Mouse (Mus musculus): ENCODE results near the gene Olfr1155. TPM values are rescaled to one million over a fixed set of nuclear protein-coding genes. Genes with fewer than 3 reads are reported as not detected.

Olfr1155 gene
- not detected in 2 replicates for polyA plus RNA-seq (2012; rRNA removed)

DNA sequence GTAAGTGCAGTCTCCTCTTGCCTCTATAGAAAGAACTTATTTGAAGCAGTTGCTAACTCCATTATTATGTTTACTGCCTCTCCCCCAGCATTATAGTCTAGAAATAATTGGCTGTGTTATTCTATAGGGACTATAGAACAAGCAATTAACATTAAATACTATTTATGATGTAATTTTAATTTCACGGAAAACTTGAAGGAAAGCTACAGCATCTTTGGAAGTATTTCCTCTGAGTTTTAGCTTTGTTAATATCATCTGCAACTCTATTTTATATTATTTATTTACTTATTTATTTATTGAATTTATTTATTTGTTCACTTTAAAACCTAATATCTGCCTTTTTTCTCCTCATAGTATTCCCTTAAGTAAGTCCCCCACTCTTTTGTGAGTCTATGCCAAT is at the start of gene Olfr1155:
Gene Olfr1155, minus strand, starts transcription at position 101 of the 400 bp plus-strand sequence.
- H3K36me3 ChIP-seq (ENCODE audit: control insufficient read depth, insufficient read depth, low read length) = no peaks in the 10 kb centered on the region
- TF ChIP-seq CTCF (IDR thresholded peaks at IDR 0.05; ENCODE audit: extremely low read depth, insufficient read length, insufficient replicate concordance, low read depth, low read length) = no peak
- no peak for TF ChIP-seq POLR2A (IDR thresholded peaks at IDR 0.05; ENCODE audit: low read depth, low read length)
- no peaks in the 10 kb centered on the region for H3K27me3 ChIP-seq (ENCODE audit: control insufficient read depth, insufficient read depth, low read length)
- H3K4me3 ChIP-seq (ENCODE audit: low read depth, low read length) = no peak within 1 kb of the TSS
- WGBS = 96% methylated on average over 1 of the region's 1 CpGs
- no peak within 1 kb of the TSS for H3K27ac ChIP-seq (ENCODE audit: insufficient read depth, low read depth, low read length)
- H3K4me1 ChIP-seq (ENCODE audit: control insufficient read depth, insufficient read depth, insufficient read length, low read length) = no peaks in the 10 kb centered on the region

DNA sequence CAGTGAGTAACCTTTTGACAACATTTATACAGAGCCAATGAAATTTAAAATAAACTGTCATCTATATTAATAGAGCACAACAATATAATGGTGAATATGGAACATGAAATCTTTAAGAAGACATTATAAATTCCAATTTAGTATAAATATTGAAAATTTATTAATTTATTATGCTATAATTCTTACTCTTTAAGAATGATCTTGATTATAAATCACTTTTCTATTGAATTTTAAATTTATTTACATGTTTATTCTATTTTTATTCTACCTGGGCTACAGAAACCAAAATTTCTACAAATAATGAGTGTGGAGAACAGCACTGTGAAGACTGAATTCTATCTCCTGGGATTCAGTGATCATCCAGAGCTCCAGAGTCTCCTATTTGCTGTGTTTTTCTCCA is 44.9 kb upstream of the Olfr1155 start, which contains the start of gene Olfr1158:
Gene Olfr1158, plus strand, starts transcription at position 301 of the 400 bp plus-strand sequence.
- Histone ChIP-seq H3K4me1 (ENCODE audit: control insufficient read depth, insufficient read depth, insufficient read length, low read length) (no peaks in the 10 kb centered on the region), H3K27me3 (ENCODE audit: control insufficient read depth, insufficient read depth, low read length) (no peaks in the 10 kb centered on the region), H3K36me3 (ENCODE audit: control insufficient read depth, insufficient read depth, low read length) (no peaks in the 10 kb centered on the region), H3K4me3 (ENCODE audit: low read depth, low read length) (no peak within 1 kb of the TSS), H3K27ac (ENCODE audit: insufficient read depth, low read depth, low read length) (no peak within 1 kb of the TSS)
- TF ChIP-seq CTCF (IDR thresholded peaks at IDR 0.05; ENCODE audit: extremely low read depth, insufficient read length, insufficient replicate concordance, low read depth, low read length) = no peak

DNA sequence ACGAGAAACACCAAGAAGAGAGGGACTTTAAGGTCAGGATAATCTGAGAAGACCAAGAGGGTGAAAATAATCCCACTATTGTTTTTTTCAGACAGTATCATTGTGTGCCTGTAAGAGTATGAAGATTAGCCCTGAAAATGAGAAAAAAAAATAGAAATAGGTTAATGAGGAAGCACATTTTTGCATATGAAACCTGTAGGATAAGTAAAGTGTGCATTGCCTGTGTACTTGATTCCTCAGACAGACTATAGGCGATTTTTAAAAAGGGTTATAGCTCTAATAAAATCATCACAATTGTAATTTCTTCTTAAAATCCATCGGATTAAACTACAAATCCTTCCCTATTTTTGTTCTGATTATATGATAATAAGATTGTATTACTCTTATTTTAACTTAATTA is 29.6 kb upstream of the Olfr1155 start, which contains the start of gene Olfr74:
Gene Olfr74, minus strand, starts transcription at position 101 of the 400 bp plus-strand sequence.
- H3K4me1 ChIP-seq (ENCODE audit: control insufficient read depth, insufficient read depth, insufficient read length, low read length) = no peaks in the 10 kb centered on the region
- TF ChIP-seq CTCF (IDR thresholded peaks at IDR 0.05; ENCODE audit: extremely low read depth, insufficient read length, insufficient replicate concordance, low read depth, low read length) = no peak
- no peak for TF ChIP-seq POLR2A (IDR thresholded peaks at IDR 0.05; ENCODE audit: low read depth, low read length)
- no peaks in the 10 kb centered on the region for H3K36me3 ChIP-seq (ENCODE audit: control insufficient read depth, insufficient read depth, low read length)
- WGBS = 72% methylated on average over 3 of the region's 3 CpGs
- no peak within 1 kb of the TSS for H3K27ac ChIP-seq (ENCODE audit: insufficient read depth, low read depth, low read length)
- no peak within 1 kb of the TSS for H3K4me3 ChIP-seq (ENCODE audit: low read depth, low read length)
- H3K27me3 ChIP-seq (ENCODE audit: control insufficient read depth, insufficient read depth, low read length) = no peaks in the 10 kb centered on the region

DNA sequence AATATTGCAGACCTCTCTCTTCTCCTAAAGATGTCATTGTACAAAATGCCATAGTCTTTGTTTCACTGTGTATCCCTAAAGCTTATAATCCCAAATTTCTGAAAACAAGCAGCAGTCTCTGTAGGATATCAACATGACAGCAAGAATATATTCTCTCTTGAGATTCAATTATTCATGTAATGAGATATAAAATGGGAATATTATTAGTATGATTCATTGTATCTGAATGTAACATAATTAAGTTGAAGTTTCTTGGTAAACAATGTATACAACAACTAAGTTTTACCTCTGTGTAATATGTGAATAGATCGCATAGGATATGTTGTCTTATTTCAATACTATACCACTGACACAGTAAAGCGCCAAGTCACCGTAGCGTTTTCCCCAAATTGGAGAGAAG is 23.3 kb upstream of the Olfr1155 start, which contains the start of gene Olfr1157:
Gene Olfr1157, minus strand, starts transcription at position 101 of the 400 bp plus-strand sequence.
- Histone ChIP-seq H3K4me1 (ENCODE audit: control insufficient read depth, insufficient read depth, insufficient read length, low read length) (no peaks in the 10 kb centered on the region), H3K4me3 (ENCODE audit: low read depth, low read length) (no peak within 1 kb of the TSS), H3K27ac (ENCODE audit: insufficient read depth, low read depth, low read length) (no peak within 1 kb of the TSS), H3K36me3 (ENCODE audit: control insufficient read depth, insufficient read depth, low read length) (no peaks in the 10 kb centered on the region), H3K27me3 (ENCODE audit: control insufficient read depth, insufficient read depth, low read length) (no peaks in the 10 kb centered on the region)
- TF ChIP-seq POLR2A (IDR thresholded peaks at IDR 0.05; ENCODE audit: low read depth, low read length) (no peak), CTCF (IDR thresholded peaks at IDR 0.05; ENCODE audit: extremely low read depth, insufficient read length, insufficient replicate concordance, low read depth, low read length) (no peak)
- 96% methylated on average over 4 of the region's 4 CpGs for WGBS

DNA sequence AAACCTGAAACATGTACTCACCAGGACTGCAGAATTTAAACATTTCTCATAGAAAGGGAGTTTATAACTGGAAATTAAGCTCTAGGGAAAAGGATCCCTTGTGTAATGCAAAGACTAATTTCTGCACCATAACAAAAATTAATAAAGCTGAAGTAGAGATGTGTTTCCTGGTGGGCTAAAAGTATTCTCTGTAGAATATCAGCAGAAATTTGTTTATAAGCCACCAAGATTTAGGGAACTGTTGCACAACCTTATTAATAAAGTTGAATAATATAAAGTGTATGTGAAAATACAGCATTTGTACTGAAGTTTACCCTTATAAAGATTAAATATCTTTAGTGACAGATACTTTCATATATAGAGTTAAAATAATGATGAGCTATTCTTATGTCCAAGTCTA is 8.1 kb upstream of the Olfr1155 start, which contains the start of gene Olfr1156:
Gene Olfr1156, minus strand, starts transcription at position 101 of the 400 bp plus-strand sequence.
- Histone ChIP-seq H3K4me3 (ENCODE audit: low read depth, low read length) (no peak within 1 kb of the TSS), H3K36me3 (ENCODE audit: control insufficient read depth, insufficient read depth, low read length) (no peaks in the 10 kb centered on the region), H3K4me1 (ENCODE audit: control insufficient read depth, insufficient read depth, insufficient read length, low read length) (no peaks in the 10 kb centered on the region), H3K27me3 (ENCODE audit: control insufficient read depth, insufficient read depth, low read length) (no peaks in the 10 kb centered on the region), H3K27ac (ENCODE audit: insufficient read depth, low read depth, low read length) (no peak within 1 kb of the TSS)
- TF ChIP-seq CTCF (IDR thresholded peaks at IDR 0.05; ENCODE audit: extremely low read depth, insufficient read length, insufficient replicate concordance, low read depth, low read length) (no peak), POLR2A (IDR thresholded peaks at IDR 0.05; ENCODE audit: low read depth, low read length) (no peak)

DNA sequence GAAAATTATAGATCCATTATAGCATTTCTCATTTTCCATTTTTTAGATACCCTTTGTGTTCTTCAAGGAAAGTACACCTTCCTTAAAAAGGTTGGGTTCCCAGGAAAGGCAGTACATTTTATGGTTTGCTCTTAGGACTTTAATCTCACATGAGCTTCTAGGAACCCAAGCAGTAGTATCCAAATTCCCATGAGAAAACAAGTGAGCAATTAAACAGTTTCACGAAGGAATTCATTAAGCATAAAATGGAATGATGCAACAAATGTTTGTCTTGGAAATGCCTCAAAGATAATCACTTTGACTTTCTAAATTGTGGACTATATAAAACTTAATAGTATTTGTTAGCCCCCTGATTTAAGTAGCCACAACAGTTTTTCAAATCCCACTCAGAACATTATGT is 39.9 kb downstream of the Olfr1155 start, which contains the start of gene Olfr1154:
Gene Olfr1154, minus strand, starts transcription at position 101 of the 400 bp plus-strand sequence.
- H3K4me1 ChIP-seq (ENCODE audit: control insufficient read depth, insufficient read depth, insufficient read length, low read length) = no peaks in the 10 kb centered on the region
- TF ChIP-seq CTCF (IDR thresholded peaks at IDR 0.05; ENCODE audit: extremely low read depth, insufficient read length, insufficient replicate concordance, low read depth, low read length) (no peak), POLR2A (IDR thresholded peaks at IDR 0.05; ENCODE audit: low read depth, low read length) (no peak)
- H3K36me3 ChIP-seq (ENCODE audit: control insufficient read depth, insufficient read depth, low read length) = no peaks in the 10 kb centered on the region
- no peak within 1 kb of the TSS for H3K27ac ChIP-seq (ENCODE audit: insufficient read depth, low read depth, low read length)
- no peaks in the 10 kb centered on the region for H3K27me3 ChIP-seq (ENCODE audit: control insufficient read depth, insufficient read depth, low read length)
- no peak within 1 kb of the TSS for H3K4me3 ChIP-seq (ENCODE audit: low read depth, low read length)
- WGBS = 74% methylated on average over 1 of the region's 1 CpGs

DNA sequence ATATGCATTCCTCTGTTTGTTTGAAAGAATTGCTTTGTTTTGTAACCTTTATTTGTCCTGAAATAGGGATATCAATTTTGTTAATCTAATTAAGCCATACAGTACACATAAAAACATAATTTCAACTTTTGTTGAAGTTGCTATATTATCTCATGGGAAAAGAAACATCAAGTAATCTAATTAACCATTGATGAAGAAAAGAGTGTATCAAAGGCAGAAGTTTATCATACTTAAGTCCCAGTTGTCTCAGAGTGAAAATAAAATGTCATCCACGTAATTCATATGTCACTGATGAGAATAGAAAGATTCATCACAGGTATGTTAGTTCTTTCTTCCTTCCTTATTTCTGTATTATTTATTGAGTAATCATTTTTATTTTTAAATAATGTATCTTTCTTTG is 50.3 kb downstream of the Olfr1155 start, which contains the start of gene Olfr1153:
Gene Olfr1153, plus strand, starts transcription at position 301 of the 400 bp plus-strand sequence.
- H3K27me3 ChIP-seq (ENCODE audit: control insufficient read depth, insufficient read depth, low read length) = no peaks in the 10 kb centered on the region
- no peak within 1 kb of the TSS for H3K27ac ChIP-seq (ENCODE audit: insufficient read depth, low read depth, low read length)
- 56% methylated on average over 1 of the region's 1 CpGs for whole genome bisulfite sequencing
- no peaks in the 10 kb centered on the region for H3K4me1 ChIP-seq (ENCODE audit: control insufficient read depth, insufficient read depth, insufficient read length, low read length)
- no peaks in the 10 kb centered on the region for H3K36me3 ChIP-seq (ENCODE audit: control insufficient read depth, insufficient read depth, low read length)
- no peak within 1 kb of the TSS for H3K4me3 ChIP-seq (ENCODE audit: low read depth, low read length)
- no peak for TF ChIP-seq POLR2A (IDR thresholded peaks at IDR 0.05; ENCODE audit: low read depth, low read length)
- no peak for TF ChIP-seq CTCF (IDR thresholded peaks at IDR 0.05; ENCODE audit: extremely low read depth, insufficient read length, insufficient replicate concordance, low read depth, low read length)

Other genes starting within 250 kb of the Olfr1155 start
- not detected in 2 replicates for gene Olfr1137, start 232.0 kb downstream of the Olfr1155 start, polyA plus RNA-seq (2012; rRNA removed)
- not detected in 2 replicates for gene Olfr1138, start 205.2 kb downstream of the Olfr1155 start, polyA plus RNA-seq (2012; rRNA removed)
- not detected in 2 replicates for gene Olfr1140, start 201.4 kb downstream of the Olfr1155 start, polyA plus RNA-seq (2012; rRNA removed)
- not detected in 2 replicates for gene Olfr1141, start 191.1 kb downstream of the Olfr1155 start, polyA plus RNA-seq (2012; rRNA removed)
- gene Olfr152, start 165.7 kb downstream of the Olfr1155 start, polyA plus RNA-seq (2012; rRNA removed) = not detected in 2 replicates
- gene Olfr1143, start 144.5 kb downstream of the Olfr1155 start, polyA plus RNA-seq (2012; rRNA removed) = not detected in 2 replicates
- not detected in 2 replicates for gene Olfr1145, start 135.3 kb downstream of the Olfr1155 start, polyA plus RNA-seq (2012; rRNA removed)
- gene Olfr1148, start 114.6 kb downstream of the Olfr1155 start, polyA plus RNA-seq (2012; rRNA removed) = not detected in 2 replicates
- not detected in 2 replicates for gene Olfr1150-ps1, start 101.1 kb downstream of the Olfr1155 start, polyA plus RNA-seq (2012; rRNA removed)
- not detected in 2 replicates for gene Olfr1151, start 89.3 kb downstream of the Olfr1155 start, polyA plus RNA-seq (2012; rRNA removed)
- gene Olfr1152, start 78.6 kb downstream of the Olfr1155 start, polyA plus RNA-seq (2012; rRNA removed) = not detected in 2 replicates
- not detected in 2 replicates for gene Olfr1153, start 50.2 kb downstream of the Olfr1155 start, polyA plus RNA-seq (2012; rRNA removed)
- gene Olfr1154, start 40.0 kb downstream of the Olfr1155 start, polyA plus RNA-seq (2012; rRNA removed) = not detected in 2 replicates
- not detected in 2 replicates for gene Olfr1156, start 8.0 kb upstream of the Olfr1155 start, polyA plus RNA-seq (2012; rRNA removed)
- not detected in 2 replicates for gene Olfr1157, start 23.2 kb upstream of the Olfr1155 start, polyA plus RNA-seq (2012; rRNA removed)
- gene Olfr74, start 29.5 kb upstream of the Olfr1155 start, polyA plus RNA-seq (2012; rRNA removed) = not detected in 2 replicates
- gene Olfr1158, start 45.0 kb upstream of the Olfr1155 start, polyA plus RNA-seq (2012; rRNA removed) = not detected in 2 replicates
- gene Olfr1160, start 63.1 kb upstream of the Olfr1155 start, polyA plus RNA-seq (2012; rRNA removed) = not detected in 2 replicates
- not detected in 2 replicates for gene Olfr1161, start 77.6 kb upstream of the Olfr1155 start, polyA plus RNA-seq (2012; rRNA removed)
- gene Olfr73, start 92.6 kb upstream of the Olfr1155 start, polyA plus RNA-seq (2012; rRNA removed) = not detected in 2 replicates
- gene Olfr1162, start 106.0 kb upstream of the Olfr1155 start, polyA plus RNA-seq (2012; rRNA removed) = not detected in 2 replicates
- gene Olfr1163, start 126.7 kb upstream of the Olfr1155 start, polyA plus RNA-seq (2012; rRNA removed) = not detected in 2 replicates
- gene Olfr1164, start 148.8 kb upstream of the Olfr1155 start, polyA plus RNA-seq (2012; rRNA removed) = not detected in 2 replicates
- gene Olfr1166, start 183.1 kb upstream of the Olfr1155 start, polyA plus RNA-seq (2012; rRNA removed) = not detected in 2 replicates
- gene Olfr1167, start 210.1 kb upstream of the Olfr1155 start, polyA plus RNA-seq (2012; rRNA removed) = not detected in 2 replicates
- gene Olfr1168, start 236.7 kb upstream of the Olfr1155 start, polyA plus RNA-seq (2012; rRNA removed) = not detected in 2 replicates